Mouse (Mus musculus) macrophage (primary cell): ENCODE results near the gene Phyh. TPM values are rescaled to one million over a fixed set of nuclear protein-coding genes. Genes with fewer than 3 reads are reported as not detected.

Experiments
- H3K27ac ChIP-seq: fragments of 350-480 bp; formaldehyde crosslinking; 2 replicates; pipeline ENCODE4 v1.9.0; 2021
- H3K36me3 ChIP-seq: fragments of 350-480 bp; formaldehyde crosslinking; 2 replicates; pipeline ENCODE4 v1.9.0; 2021; ENCODE audit errors: inconsistent target
- H3K4me3 ChIP-seq: fragments of 350-480 bp; formaldehyde crosslinking; 2 replicates; pipeline ENCODE4 v1.9.0; 2021; ENCODE audit errors: inconsistent target
- H3K79me2 ChIP-seq: fragments of 350-480 bp; formaldehyde crosslinking; 2 replicates; pipeline ENCODE4 v1.9.0; 2021; ENCODE audit errors: inconsistent target
- WGBS: methylation state at CpG from one replicate; pipeline ENCODE4 v1.1.7; 2026; ENCODE audit warnings: inconsistent platforms; ENCODE audit not compliant: missing documents; 5-methylcytosine and 5-hydroxymethylcytosine counted together
- polyA plus RNA-seq: library from polyadenylated mRNA; stranded (reverse); fragments of 250-400 nt; gene quantifications from 3 replicates; pipeline ENCODE4 v1.2.4, GENCODE M21; 2018; ENCODE audit warnings: inconsistent platforms

The Phyh gene
- polyA plus RNA-seq, 1 experiment from 2014 or later: 78.9 TPM

- Histone ChIP-seq H3K4me3 (no peak overlapping the region), H3K27ac (no peak overlapping the region), H3K79me2 (no peaks in the 10 kb centered on the region), H3K36me3 (peaks cover 43% of the 10 kb centered on the region)
- WGBS: 95% methylated on average over 5 of the region's 5 CpGs
Observed at GRCm38 (mm10) chr2:4902346-4902745, 16.5 kb upstream of the Phyh start.

- Histone ChIP-seq H3K79me2 (no peaks in the 10 kb centered on the region), H3K4me3 (no peak overlapping the region), H3K36me3 (peaks cover 31% of the 10 kb centered on the region), H3K27ac (no peak overlapping the region)
- WGBS: 96% methylated on average over 6 of the region's 6 CpGs
Observed at GRCm38 (mm10) chr2:4907120-4907519, 11.7 kb upstream of the Phyh start.

GRCm38 (mm10) chr2:4907916-4908315 lies 10.9 kb upstream of the Phyh start:
- H3K36me3 ChIP-seq: peaks cover 31% of the 10 kb centered on the region; the same call in 1 of the 2 replicates
- H3K27ac ChIP-seq: no peak overlapping the region
- WGBS: 89% methylated on average over 7 of the region's 7 CpGs

GRCm38 (mm10) chr2:4908771-4909315 lies 10.0 kb upstream of the Phyh start:
- Histone ChIP-seq H3K79me2 (no peaks in the 10 kb centered on the region), H3K36me3 (peaks cover 31% of the 10 kb centered on the region; the same call in 1 of the 2 replicates), H3K27ac (no peak overlapping the region), H3K4me3 (no peak overlapping the region)
- WGBS: 98% methylated on average over 3 of the region's 3 CpGs

More at GRCm38 (mm10) chr2:4907916-4908315, 10.9 kb upstream of the Phyh start:
- Histone ChIP-seq H3K4me3 (no peak overlapping the region), H3K79me2 (no peaks in the 10 kb centered on the region)

- WGBS: 88% methylated on average over 6 of the region's 6 CpGs
- Histone ChIP-seq H3K36me3 (peaks cover 31% of the 10 kb centered on the region; the same call in 1 of the 2 replicates), H3K27ac (no peak overlapping the region), H3K4me3 (no peak overlapping the region), H3K79me2 (no peaks in the 10 kb centered on the region)
Observed at GRCm38 (mm10) chr2:4909909-4910308, 8.9 kb upstream of the Phyh start.

- peaks cover 26% of the 10 kb centered on the region; the same call in 1 of the 2 replicates for H3K36me3 ChIP-seq
- H3K27ac ChIP-seq: no peak overlapping the region
- no peaks in the 10 kb centered on the region for H3K79me2 ChIP-seq
- H3K4me3 ChIP-seq: no peak overlapping the region
- 97% methylated on average over 4 of the region's 4 CpGs for WGBS
Observed at GRCm38 (mm10) chr2:4910521-4910920, 8.3 kb upstream of the Phyh start.

- Histone ChIP-seq H3K4me3 (no peak overlapping the region), H3K79me2 (no peaks in the 10 kb centered on the region), H3K27ac (no peak overlapping the region), H3K36me3 (no peaks in the 10 kb centered on the region)
- 93% methylated on average over 7 of the region's 7 CpGs for WGBS
Observed at GRCm38 (mm10) chr2:4913949-4914348, 4.9 kb upstream of the Phyh start.

GRCm38 (mm10) chr2:4916037-4916436 lies 2.8 kb upstream of the Phyh start:
- WGBS: 85% methylated on average over 6 of the region's 6 CpGs
- no peak overlapping the region for H3K27ac ChIP-seq
- H3K79me2 ChIP-seq: no peaks in the 10 kb centered on the region
- H3K36me3 ChIP-seq: no peaks in the 10 kb centered on the region
- H3K4me3 ChIP-seq: no peak overlapping the region

GRCm38 (mm10) chr2:4917326-4918021 lies 1.3 kb upstream of the Phyh start:
- no peaks in the 10 kb centered on the region for H3K79me2 ChIP-seq
- peak overlapping the region; percentile 87 for H3K27ac ChIP-seq
- H3K36me3 ChIP-seq: 0 out of 2 replicates have a peak, but pooled peaks cover under 1% of the 10 kb centered on the region
- peak overlapping the region; percentile 21 for H3K4me3 ChIP-seq
- 5% methylated on average over 8 of the region's 8 CpGs for WGBS

- H3K79me2 ChIP-seq: no peaks in the 10 kb centered on the region
- H3K36me3 ChIP-seq: peaks cover 34% of the 10 kb centered on the region
- 99% methylated on average over 5 of the region's 5 CpGs for WGBS
- H3K4me3 ChIP-seq: no peak overlapping the region
- no peak overlapping the region for H3K27ac ChIP-seq
Observed at GRCm38 (mm10) chr2:4921019-4921418, 2.2 kb downstream of the Phyh start.

GRCm38 (mm10) chr2:4922476-4923164 lies 3.8 kb downstream of the Phyh start:
- WGBS: 97% methylated on average over 7 of the region's 7 CpGs
- no peak overlapping the region for H3K4me3 ChIP-seq
- no peak overlapping the region for H3K27ac ChIP-seq
- H3K79me2 ChIP-seq: no peaks in the 10 kb centered on the region
- H3K36me3 ChIP-seq: peaks cover 50% of the 10 kb centered on the region

GRCm38 (mm10) chr2:4927391-4927790 lies 8.6 kb downstream of the Phyh start:
- H3K4me3 ChIP-seq: no peak overlapping the region
- no peak overlapping the region for H3K27ac ChIP-seq
- no peaks in the 10 kb centered on the region for H3K79me2 ChIP-seq
- WGBS: 96% methylated on average over 3 of the region's 3 CpGs
- H3K36me3 ChIP-seq: peaks cover 93% of the 10 kb centered on the region

GRCm38 (mm10) chr2:4929230-4929629 lies 10.4 kb downstream of the Phyh start:
- no peak overlapping the region for H3K4me3 ChIP-seq
- H3K27ac ChIP-seq: no peak overlapping the region
- 21% methylated on average over 2 of the region's 2 CpGs for WGBS
- no peaks in the 10 kb centered on the region for H3K79me2 ChIP-seq
- H3K36me3 ChIP-seq: peaks cover 81% of the 10 kb centered on the region

GRCm38 (mm10) chr2:4934516-4934915 lies 15.7 kb downstream of the Phyh start:
- peaks cover 73% of the 10 kb centered on the region for H3K36me3 ChIP-seq
- no peak overlapping the region for H3K27ac ChIP-seq
- WGBS: 67% methylated on average over 9 of the region's 9 CpGs
- H3K79me2 ChIP-seq: no peaks in the 10 kb centered on the region
- no peak overlapping the region for H3K4me3 ChIP-seq

GRCm38 (mm10) chr2:4937931-4938330 lies 19.1 kb downstream of the Phyh start:
- no peaks in the 10 kb centered on the region for H3K79me2 ChIP-seq
- peaks cover 63% of the 10 kb centered on the region for H3K36me3 ChIP-seq
- H3K27ac ChIP-seq: no peak overlapping the region
- 97% methylated on average over 7 of the region's 7 CpGs for WGBS
- no peak overlapping the region for H3K4me3 ChIP-seq
